Mouse (Mus musculus): ENCODE data around the gene 1700028J19Rik. TPM values are rescaled to one million over a fixed set of nuclear protein-coding genes. Genes with fewer than 3 reads are reported as not detected.
A peak's percentile ranks its signal among the peaks of the same experiment; 100 is the strongest.
"Not testable (repeated sequence)": the region's sequence is repeated elsewhere in the genome, so short reads cannot be mapped to it uniquely, and the experiment has no call there.

1700028J19Rik gene
- total RNA-seq, 2 experiments from 2014 or later, result 1.4 to 2.1 TPM

GRCm38 (mm10) chr7:44254930-44255329 lies 8.4 kb upstream of the 1700028J19Rik start:
- no peak for DNase-seq (ENCODE audit: low spot score in 2 of 2)
- intact Hi-C loops (cut with DNase I), result no loop called here

GRCm38 (mm10) chr7:44253023-44253616 lies 6.6 kb upstream of the 1700028J19Rik start:
- intact Hi-C loops (cut with DNase I), result no loop called here
- DNase-seq (ENCODE audit: low spot score in 2 of 2), result no peak

- DNase-seq (ENCODE audit: low spot score in 2 of 2); intact Hi-C loops (cut with DNase I): not testable (repeated sequence)
These were observed 4.3 kb upstream of the 1700028J19Rik start for GRCm38 (mm10) chr7:44250732-44251275.

- intact Hi-C loops (cut with DNase I), result no loop called here
- DNase-seq (ENCODE audit: low spot score in 2 of 2), result no peak
These were observed 2.8 kb upstream of the 1700028J19Rik start for GRCm38 (mm10) chr7:44249248-44249647.

GRCm38 (mm10) chr7:44247971-44248370 lies 1.5 kb upstream of the 1700028J19Rik start:
- intact Hi-C loops (cut with DNase I), result no loop called here
- no peak for DNase-seq (ENCODE audit: low spot score in 2 of 2)

- DNase-seq (ENCODE audit: low spot score in 2 of 2), result peak in 1 of 2 experiments; percentile 63
- intact Hi-C loops (cut with DNase I), result no loop called here
These were observed 532 bp upstream of the 1700028J19Rik start for GRCm38 (mm10) chr7:44246984-44247470.

- no peak for DNase-seq (ENCODE audit: low spot score in 2 of 2)
- intact Hi-C loops (cut with DNase I), result no loop called here
These were observed 2.4 kb downstream of the 1700028J19Rik start for GRCm38 (mm10) chr7:44244080-44244479.

GRCm38 (mm10) chr7:44241163-44241562 lies 5.3 kb downstream of the 1700028J19Rik start:
- DNase-seq (ENCODE audit: low spot score in 2 of 2), result no peak
- intact Hi-C loops (cut with DNase I), result no loop called here

- DNase-seq (ENCODE audit: low spot score in 2 of 2), result no peak
- intact Hi-C loops (cut with DNase I), result no loop called here
These were observed 5.8 kb downstream of the 1700028J19Rik start for GRCm38 (mm10) chr7:44240712-44241111.

- no peak for DNase-seq (ENCODE audit: low spot score in 2 of 2)
- intact Hi-C loops (cut with DNase I), result no loop called here
These were observed 6.6 kb downstream of the 1700028J19Rik start for GRCm38 (mm10) chr7:44239913-44240312.

GRCm38 (mm10) chr7:44235909-44236308 lies 10.6 kb downstream of the 1700028J19Rik start, which contains the start of gene Gm36864:
Gene Gm36864 (plus strand): TSS chr7:44236177.
- DNase-seq (ENCODE audit: low spot score in 2 of 2), result no peak
- intact Hi-C loops (cut with DNase I), result no loop called here

GRCm38 (mm10) chr7:44225076-44225475 lies 21.4 kb downstream of the 1700028J19Rik start, which contains the start of gene Klk1:
Gene Klk1 (plus strand): TSS chr7:44225360.
- no peak for DNase-seq (ENCODE audit: low spot score in 2 of 2)
- intact Hi-C loops (cut with DNase I), result no loop called here

- intact Hi-C loops (cut with DNase I), result not testable (repeated sequence)
These were observed 24.2 kb downstream of the 1700028J19Rik start for GRCm38 (mm10) chr7:44222335-44222734.

GRCm38 (mm10) chr7:44221601-44222000 lies 24.9 kb downstream of the 1700028J19Rik start:
- DNase-seq (ENCODE audit: low spot score in 2 of 2); intact Hi-C loops (cut with DNase I): not testable (repeated sequence)

More at GRCm38 (mm10) chr7:44222335-44222734, 24.2 kb downstream of the 1700028J19Rik start:
- not testable (repeated sequence) for DNase-seq (ENCODE audit: low spot score in 2 of 2)

- intact Hi-C loops (cut with DNase I), result no loop called here
These were observed 30.9 kb downstream of the 1700028J19Rik start, which contains the start of gene Klk1b5 for GRCm38 (mm10) chr7:44215645-44216044. Gene Klk1b5 (plus strand): TSS chr7:44215945.

GRCm38 (mm10) chr7:44208307-44208706 lies 38.2 kb downstream of the 1700028J19Rik start:
- no peak for DNase-seq (ENCODE audit: low spot score in 2 of 2)
- intact Hi-C loops (cut with DNase I), result no loop called here

More at GRCm38 (mm10) chr7:44215645-44216044, 30.9 kb downstream of the 1700028J19Rik start, which contains the start of gene Klk1b5:
- no peak for DNase-seq (ENCODE audit: low spot score in 2 of 2)

GRCm38 (mm10) chr7:44207135-44207534 lies 39.4 kb downstream of the 1700028J19Rik start, which contains the start of gene Klk1b4:
Gene Klk1b4 (plus strand): TSS chr7:44207435.
- DNase-seq (ENCODE audit: low spot score in 2 of 2); intact Hi-C loops (cut with DNase I): not testable (repeated sequence)

- intact Hi-C loops (cut with DNase I), result no loop called here
- no peak for DNase-seq (ENCODE audit: low spot score in 2 of 2)
These were observed 48.6 kb downstream of the 1700028J19Rik start, which contains the start of gene Klk1b3 for GRCm38 (mm10) chr7:44197891-44198290. Gene Klk1b3 (plus strand): TSS chr7:44198191.

- intact Hi-C loops (cut with DNase I), result not testable (repeated sequence)
These were observed 53.0 kb downstream of the 1700028J19Rik start for GRCm38 (mm10) chr7:44193466-44193865.

GRCm38 (mm10) chr7:44187936-44188335 lies 58.6 kb downstream of the 1700028J19Rik start, which contains the start of gene Klk1b24:
Gene Klk1b24 (plus strand): TSS chr7:44188236.
- DNase-seq (ENCODE audit: low spot score in 2 of 2); intact Hi-C loops (cut with DNase I): not testable (repeated sequence)

More at GRCm38 (mm10) chr7:44193466-44193865, 53.0 kb downstream of the 1700028J19Rik start:
- not testable (repeated sequence) for DNase-seq (ENCODE audit: low spot score in 2 of 2)

Data from left cerebral cortex, postnatal 36 days (tissue).